Mouse (Mus musculus): ENCODE data around the gene Phtf2.

GRCm38 (mm10) chr5:20810449-20810848 is 71.5 kb downstream of the Phtf2 start:
- TF ChIP-seq CTCF (conservative IDR thresholded peaks at IDR 0.05; ENCODE audit: low read length) (no peak), NANOG (IDR thresholded peaks at IDR 0.05; ENCODE audit: borderline replicate concordance, low read length) (no peak), POU5F1 (IDR thresholded peaks at IDR 0.05; ENCODE audit: borderline replicate concordance, low read length) (no peak)

All from E14TG2a.4 (cell line).